Mouse (Mus musculus) Muller cell, postnatal 12 days (primary cell): Measurements from ENCODE around the gene Nkrf.

ENCODE experiments used
- DNase-seq: peaks from one replicate; pipeline ENCODE4 v3.0.0-alpha.2; 2015; ENCODE audit errors: inconsistent ontology term

Gene Nkrf

DNA sequence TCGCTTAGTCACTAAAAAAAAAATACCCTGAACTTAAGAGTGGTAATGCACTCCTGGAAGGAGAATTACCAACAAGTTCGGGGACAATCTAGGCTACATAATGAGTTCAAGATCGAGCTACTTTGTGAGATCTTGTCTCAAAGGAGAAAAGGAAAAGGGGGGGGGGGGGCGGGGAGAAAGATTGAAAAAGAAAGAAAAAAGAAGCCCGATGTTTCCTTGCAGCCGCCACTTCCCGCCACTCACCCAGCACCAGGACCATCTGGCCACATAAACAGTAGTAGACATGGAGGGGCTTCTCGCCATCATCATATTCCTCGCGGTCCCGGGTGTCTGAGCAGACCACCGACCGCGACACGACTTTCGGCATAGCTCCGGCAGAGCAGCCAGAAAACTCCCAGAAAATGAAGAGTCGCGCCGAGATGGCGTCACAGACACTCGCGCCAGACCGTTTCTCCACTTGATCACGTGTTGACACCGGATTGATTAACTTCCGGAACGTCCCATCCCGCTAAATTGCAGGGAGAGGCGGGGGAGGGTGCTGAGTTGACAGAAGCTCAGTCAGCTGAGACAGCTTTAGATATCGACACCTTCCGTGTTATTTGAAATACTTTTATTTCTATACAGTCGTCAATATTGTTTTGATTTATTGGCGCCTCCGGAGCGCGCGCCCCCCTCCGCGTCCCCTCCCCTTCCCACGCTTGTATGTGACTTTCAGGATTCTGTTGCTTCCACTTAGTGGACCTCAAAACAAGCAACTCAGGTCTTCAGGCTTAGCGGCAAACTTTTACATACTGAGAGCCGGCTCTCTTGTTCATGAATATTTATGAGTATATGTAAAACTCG, 38.7 kb downstream of the Nkrf start:
- DNase-seq = peak; percentile 81

DNA sequence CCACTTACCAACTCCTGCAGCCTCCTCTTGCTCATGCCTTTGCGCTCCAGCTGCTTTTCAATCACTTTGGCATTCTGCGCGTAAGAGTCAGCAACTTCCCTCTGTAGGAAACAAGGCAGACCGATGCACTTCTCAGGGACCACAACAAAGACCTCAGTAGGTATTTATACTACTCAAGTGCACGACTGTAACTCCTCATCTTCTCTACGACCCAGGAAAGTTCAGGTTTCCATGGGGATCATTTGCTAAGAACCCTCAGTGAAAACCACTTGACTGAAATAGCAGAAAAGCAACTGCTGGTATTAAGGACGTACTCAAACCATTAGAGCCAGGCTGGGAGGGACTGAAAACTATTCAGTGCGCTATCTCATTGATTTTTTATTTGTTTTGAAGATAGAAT, 50.1 kb downstream of the Nkrf start:
- no peak for DNase-seq

DNA sequence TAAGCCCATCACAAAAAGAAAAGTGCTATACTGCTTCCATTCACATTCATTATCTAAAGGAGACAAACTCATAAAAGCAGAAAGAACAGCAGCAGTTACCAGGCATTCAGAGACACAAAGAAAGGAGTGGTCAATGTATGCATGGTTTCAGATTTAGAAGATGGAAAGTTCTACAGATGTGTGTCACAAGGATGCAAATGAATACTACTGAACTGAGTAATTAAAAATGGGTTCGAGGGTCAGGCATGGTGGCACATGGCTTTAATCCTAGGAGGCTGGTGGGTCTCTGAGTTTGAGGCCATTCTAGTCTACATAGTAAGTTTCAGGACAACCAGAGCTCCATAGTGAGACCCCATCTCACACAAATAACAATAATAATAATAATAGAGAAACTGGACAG, 55.5 kb downstream of the Nkrf start:
- DNase-seq = no peak

DNA sequence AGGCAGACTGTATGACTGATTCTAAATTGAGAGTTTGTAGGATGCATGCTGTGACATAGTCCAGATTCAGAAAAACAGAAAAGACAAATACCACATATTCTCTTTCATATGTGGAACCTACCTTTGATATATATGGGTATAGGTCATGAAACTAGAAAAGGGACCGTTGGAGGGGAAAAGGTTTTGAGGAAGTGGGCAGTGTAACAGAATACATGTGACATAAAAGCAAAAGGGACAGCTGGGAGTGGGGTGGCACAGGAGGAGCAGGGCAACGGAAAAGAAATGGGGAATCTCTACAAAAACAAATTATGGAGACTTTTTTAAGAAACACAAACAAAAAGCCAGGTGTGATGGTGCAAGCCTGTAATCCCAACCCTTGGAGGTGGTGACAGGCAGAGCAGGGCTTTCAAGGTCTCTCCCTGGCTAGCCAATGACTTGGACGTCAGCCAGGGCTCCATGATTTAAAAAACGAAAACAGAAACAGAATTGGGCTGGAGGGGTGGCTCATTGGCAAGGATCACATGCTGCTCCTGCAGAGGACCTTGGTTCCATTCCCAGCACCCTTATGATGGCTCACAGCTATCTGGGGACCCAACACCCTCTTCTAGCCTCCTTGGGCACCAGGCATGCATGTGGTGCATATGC, 59.2 kb downstream of the Nkrf start:
- no peak for DNase-seq

GRCm38 (mm10) chrX:36841698-36842097, 61.0 kb downstream of the Nkrf start:
- no peak for DNase-seq

DNA sequence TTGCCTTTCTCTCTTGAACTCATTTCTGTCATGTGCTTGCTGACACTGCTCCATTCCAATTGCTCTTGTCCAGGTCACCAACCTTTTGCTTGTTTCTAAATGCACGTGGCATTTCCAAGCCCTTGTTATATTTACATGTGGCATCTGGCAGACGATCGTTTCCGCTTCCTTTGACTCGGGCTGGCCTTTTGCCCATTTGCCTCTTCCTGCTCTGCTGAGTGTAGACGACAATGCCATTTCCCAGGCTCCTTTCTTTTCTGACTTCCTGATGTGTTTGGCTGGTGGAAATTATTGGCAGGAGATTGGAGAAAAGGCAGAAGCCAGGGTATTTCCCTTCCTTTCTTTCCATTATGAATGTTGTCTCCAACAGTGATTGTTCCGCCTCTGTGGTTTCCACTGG, 63.3 kb downstream of the Nkrf start:
- DNase-seq = peak; percentile 58
